27 mouse cellular contexts compared by ENCODE assay signal in the genomic region with DNA sequence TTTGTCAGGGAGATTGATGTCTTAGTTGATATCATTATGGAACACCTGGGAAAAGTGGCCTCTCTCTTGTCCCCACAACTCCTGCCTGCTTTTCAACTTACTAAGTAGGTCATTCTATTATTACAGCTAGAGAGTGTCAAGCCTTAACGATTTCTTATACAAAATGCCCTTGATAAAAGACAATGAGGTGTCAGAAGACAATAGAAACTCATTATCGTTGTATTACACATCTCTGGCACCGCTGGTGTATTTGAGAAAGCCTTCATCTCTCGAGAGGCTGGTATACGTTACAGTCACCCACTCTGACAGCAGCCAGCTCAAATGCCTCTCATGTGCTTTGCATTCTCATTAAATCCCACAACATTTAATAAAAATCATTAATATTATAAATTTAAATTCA.
DNase-seq lines count a peak whose midpoint lies in the region; ATAC-seq and TF ChIP-seq lines count a peak whose summit lies in the region.
"Had no signal": no experiment of that assay in that cellular context is flagged by ENCODE, and none has a peak within 500 bp of the region (broad histone marks: within the 10 kb centered on the region; RNA-seq: fewer than 3 reads in every experiment).

No protein-coding gene starts in this region.

- no peaks in the 10 kb centered on the region for H3K36me3 ChIP-seq in hindbrain, embryonic 13.5 days
- H3K36me3 ChIP-seq in hindbrain, embryonic 10.5 days = no peaks in the 10 kb centered on the region
- H3K36me3 ChIP-seq in midbrain, embryonic 15.5 days (replicated peaks) = no peaks in the 10 kb centered on the region
- H3K36me3 ChIP-seq: G1E; limb, embryonic 12.5 days had no signal

- DNase-seq in hindbrain, embryonic 10.5 days (ENCODE audit: low spot score) = no peak
- peak; percentile 14 for DNase-seq in lung, postnatal 10 days
- no peak for DNase-seq in lung, postnatal 14 days
- no peak for DNase-seq in kidney, postnatal 10 days
- no peak for DNase-seq in heart, postnatal 36 days
- DNase-seq: adrenal gland, postnatal 36 days; B cell, adult 2 months; cerebellum, adult 11 months; gastrocnemius, postnatal 36 days; heart, adult 2 months; kidney, adult 9 months; kidney, postnatal 25 days; liver, postnatal 0 days; right cerebral cortex, postnatal 4 days; thymus, postnatal 14 days had no signal

- intact Hi-C loops in heart, postnatal 36 days (cut with DNase I) = no loop called here

- H3K4me2 ChIP-seq in hindbrain, embryonic 13.5 days = no peak overlapping the region
- no peak overlapping the region for H3K4me2 ChIP-seq in midbrain, embryonic 15.5 days
- H3K4me2 ChIP-seq: limb, embryonic 12.5 days; liver, embryonic 11.5 days had no signal

- peaks cover 22% of the 10 kb centered on the region for H3K4me1 ChIP-seq in hindbrain, embryonic 13.5 days (replicated peaks)
- H3K4me1 ChIP-seq in hindbrain, embryonic 10.5 days (replicated peaks) = peaks cover 8% of the 10 kb centered on the region
- peaks cover 8% of the 10 kb centered on the region for H3K4me1 ChIP-seq in cortical plate, adult 2 months (ENCODE audit: control insufficient read depth, insufficient read depth, low read length)
- peaks cover 27% of the 10 kb centered on the region for H3K4me1 ChIP-seq in midbrain, embryonic 15.5 days

- no peaks in the 10 kb centered on the region for H3K9me3 ChIP-seq in hindbrain, embryonic 13.5 days
- H3K9me3 ChIP-seq in hindbrain, embryonic 10.5 days = 0 out of 2 replicates have a peak, but pooled peaks cover 5% of the 10 kb centered on the region
- no peaks in the 10 kb centered on the region for H3K9me3 ChIP-seq in midbrain, embryonic 15.5 days
- H3K9me3 ChIP-seq: limb, embryonic 12.5 days had no signal

- H3K27ac ChIP-seq in hindbrain, embryonic 13.5 days = no peak overlapping the region; the same call in none of the 2 replicates
- H3K27ac ChIP-seq in hindbrain, embryonic 10.5 days = no peak overlapping the region
- H3K27ac ChIP-seq in cortical plate, adult 2 months (ENCODE audit: insufficient read depth, low read length) = peak overlapping the region; percentile 50; the same call in 1 of the 2 replicates
- H3K27ac ChIP-seq in midbrain, embryonic 15.5 days = no peak overlapping the region
- H3K27ac ChIP-seq: heart, adult 2 months; limb, embryonic 12.5 days; macrophage had no signal

- H3K9ac ChIP-seq in hindbrain, embryonic 13.5 days = no peak overlapping the region
- no peak overlapping the region for H3K9ac ChIP-seq in midbrain, embryonic 15.5 days
- H3K9ac ChIP-seq: limb, embryonic 12.5 days; liver, postnatal 0 days had no signal

- no peak for TF ChIP-seq CTCF in cortical plate, adult 2 months (IDR thresholded peaks at IDR 0.05; ENCODE audit: extremely low read depth, insufficient read depth, low read length)

- H3K4me3 ChIP-seq in hindbrain, embryonic 13.5 days = no peak overlapping the region
- H3K4me3 ChIP-seq in hindbrain, embryonic 10.5 days = no peak overlapping the region
- H3K4me3 ChIP-seq in cortical plate, adult 2 months (ENCODE audit: insufficient read depth, low read length) = no peak overlapping the region
- H3K4me3 ChIP-seq in midbrain, embryonic 15.5 days = no peak overlapping the region
- H3K4me3 ChIP-seq: heart, adult 2 months; layer of hippocampus, adult 2 months; limb, embryonic 12.5 days; myocyte had no signal

- peak; percentile 73 for ATAC-seq in hindbrain, embryonic 13.5 days (ENCODE audit: low FRiP score)
- ATAC-seq in midbrain, embryonic 15.5 days (replicated peaks) = peak; percentile 59; the same call in 1 of the 2 replicates
- ATAC-seq: intestine, embryonic 16.5 days; liver, postnatal 0 days; Patski had no signal

- 26% methylated on average over 5 of the region's 5 CpGs for WGBS in hindbrain, embryonic 13.5 days
- WGBS in hindbrain, embryonic 10.5 days = 59% methylated on average over 5 of the region's 5 CpGs
- 28% methylated on average over 5 of the region's 5 CpGs for WGBS in midbrain, embryonic 15.5 days

- no peak for TF ChIP-seq POLR2A in cortical plate, adult 2 months (IDR thresholded peaks at IDR 0.05; ENCODE audit: extremely low read depth, insufficient read depth, low read length)

- H3K27me3 ChIP-seq in hindbrain, embryonic 13.5 days = 0 out of 2 replicates have a peak, but pooled peaks cover 2% of the 10 kb centered on the region
- H3K27me3 ChIP-seq in hindbrain, embryonic 10.5 days (ENCODE audit: insufficient read depth, poor library complexity, severe bottlenecking) = no peaks in the 10 kb centered on the region
- no peaks in the 10 kb centered on the region for H3K27me3 ChIP-seq in midbrain, embryonic 15.5 days (replicated peaks)
- H3K27me3 ChIP-seq: CH12.LX; limb, embryonic 12.5 days had no signal
